Mouse (Mus musculus): ENCODE measurements at regions not wholly inside any gene's neighbourhood (a gene's known extent, or its start where the extent isn't known, plus 50 kb on each side); places are given as distances from the start of the nearest gene placed in this dataset.

DNA sequence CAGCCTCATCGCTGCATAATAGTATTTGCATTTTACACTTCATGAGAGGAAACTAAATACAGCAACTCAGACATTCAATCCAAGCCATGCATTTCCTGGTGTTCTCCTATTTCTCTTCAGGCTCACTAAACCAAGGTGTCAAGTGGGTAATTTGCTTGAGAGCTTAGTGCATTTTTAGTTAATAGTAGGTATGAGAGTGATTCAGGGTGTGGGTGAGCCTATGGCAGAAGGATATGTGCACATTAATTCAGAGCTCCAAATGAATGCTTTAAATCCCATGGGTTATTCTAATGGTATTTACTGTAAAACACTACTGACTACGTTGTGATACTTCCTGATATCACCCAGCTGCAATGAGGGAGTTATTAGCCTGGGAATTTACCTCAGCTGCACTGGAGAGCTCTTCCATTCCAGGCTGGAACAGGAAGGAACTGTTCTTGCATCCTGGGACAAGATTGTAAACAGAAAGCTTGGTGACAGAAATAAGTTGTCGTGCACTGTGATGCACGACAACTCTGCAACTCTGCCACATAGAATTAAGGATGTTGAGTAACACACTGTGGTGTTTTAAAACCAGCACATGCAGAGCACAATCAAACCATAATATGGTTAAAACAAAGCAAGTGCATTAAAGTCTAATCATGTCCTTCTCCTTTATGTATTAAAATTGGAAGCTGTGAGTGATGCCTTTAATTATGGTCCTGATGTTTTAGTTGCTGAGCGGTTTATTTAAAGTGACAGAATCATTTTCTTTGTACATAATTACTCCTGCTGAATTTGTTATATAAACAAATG lies 170.4 kb upstream of the Setmar start:
- WGBS = 34% methylated on average over 5 of the region's 5 CpGs
- Histone ChIP-seq H3K9ac (ENCODE audit: low read depth, low read length) (no peak overlapping the region), H3K27ac (no peak overlapping the region), H3K4me1 (replicated peaks; ENCODE audit: insufficient read depth, low read length) (no peaks in the 10 kb centered on the region), H3K4me3 (replicated peaks; ENCODE audit: low read depth, low read length) (no peak overlapping the region), H3K36me3 (ENCODE audit: insufficient read depth, low read length) (no peaks in the 10 kb centered on the region), H3K9me3 (replicated peaks; ENCODE audit: low read length) (no peaks in the 10 kb centered on the region), H3K27me3 (ENCODE audit: insufficient read depth, low read length) (no peaks in the 10 kb centered on the region), H3K4me2 (ENCODE audit: low read length) (no peak overlapping the region)
- DNase-seq (ENCODE audit: low spot score) = peak; percentile 1
- TF ChIP-seq CTCF (IDR thresholded peaks at IDR 0.05; ENCODE audit: low read depth) = no peak
- no peak for ATAC-seq (replicated peaks; ENCODE audit: low FRiP score, low read depth)

DNA sequence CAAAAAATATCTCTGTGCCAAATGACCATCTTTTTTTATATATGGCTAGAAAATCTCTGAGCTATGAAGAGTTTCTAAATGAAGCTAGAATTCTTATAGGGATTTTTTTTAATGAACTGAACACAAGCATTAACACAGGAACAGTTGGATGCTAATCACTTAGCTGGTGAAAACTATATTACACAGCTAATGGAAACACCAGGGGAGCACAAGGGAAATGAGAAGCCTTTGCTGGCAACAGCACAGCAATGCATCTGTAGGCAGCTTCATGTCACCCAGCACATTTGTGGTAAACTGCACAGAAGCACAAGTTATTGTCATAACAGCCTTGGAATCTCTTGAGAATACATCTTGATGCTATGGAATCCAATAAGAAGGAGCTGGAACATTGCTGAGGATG lies 154.3 kb upstream of the Setmar start:
- H3K4me2 ChIP-seq (ENCODE audit: low read length) = no peak overlapping the region
- H3K9me3 ChIP-seq (replicated peaks; ENCODE audit: low read length) = no peaks in the 10 kb centered on the region
- no peak overlapping the region for H3K9ac ChIP-seq (ENCODE audit: low read depth, low read length)
- H3K27me3 ChIP-seq (ENCODE audit: insufficient read depth, low read length) = no peaks in the 10 kb centered on the region
- no peaks in the 10 kb centered on the region for H3K4me1 ChIP-seq (replicated peaks; ENCODE audit: insufficient read depth, low read length)
- no peak overlapping the region for H3K4me3 ChIP-seq (replicated peaks; ENCODE audit: low read depth, low read length)
- TF ChIP-seq CTCF (IDR thresholded peaks at IDR 0.05; ENCODE audit: low read depth) = no peak
- H3K27ac ChIP-seq = no peak overlapping the region
- ATAC-seq (replicated peaks; ENCODE audit: low FRiP score, low read depth) (no peak), DNase-seq (ENCODE audit: low spot score) (no peak)
- no peaks in the 10 kb centered on the region for H3K36me3 ChIP-seq (ENCODE audit: insufficient read depth, low read length)

DNA sequence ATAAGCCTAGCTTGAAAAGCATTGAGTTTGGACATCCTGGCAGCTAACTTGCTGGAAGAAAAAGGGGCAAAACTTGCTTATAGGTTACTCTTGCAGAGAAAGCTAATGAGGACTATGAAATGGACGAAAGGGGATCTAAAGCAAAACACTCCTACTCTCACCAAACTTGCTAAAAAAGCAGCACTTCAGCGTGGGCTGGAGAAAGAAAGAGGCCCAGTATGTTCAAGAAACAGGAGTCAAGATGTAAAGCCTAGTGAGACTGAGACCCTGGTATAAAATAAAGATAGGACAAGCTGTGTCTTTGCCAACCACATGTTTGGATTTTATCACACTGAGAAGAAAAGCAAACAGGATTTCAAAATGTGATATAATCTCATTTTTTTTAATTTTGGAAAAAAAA lies 153.5 kb upstream of the Setmar start:
- Histone ChIP-seq H3K9me3 (replicated peaks; ENCODE audit: low read length) (no peaks in the 10 kb centered on the region), H3K4me2 (ENCODE audit: low read length) (no peak overlapping the region), H3K27me3 (ENCODE audit: insufficient read depth, low read length) (no peaks in the 10 kb centered on the region), H3K36me3 (ENCODE audit: insufficient read depth, low read length) (no peaks in the 10 kb centered on the region), H3K4me3 (replicated peaks; ENCODE audit: low read depth, low read length) (no peak overlapping the region), H3K9ac (ENCODE audit: low read depth, low read length) (no peak overlapping the region), H3K4me1 (replicated peaks; ENCODE audit: insufficient read depth, low read length) (no peaks in the 10 kb centered on the region), H3K27ac (no peak overlapping the region)
- no peak for DNase-seq (ENCODE audit: low spot score)
- ATAC-seq (replicated peaks; ENCODE audit: low FRiP score, low read depth) = no peak
- 57% methylated on average over 2 of the region's 2 CpGs for WGBS
- TF ChIP-seq CTCF (IDR thresholded peaks at IDR 0.05; ENCODE audit: low read depth) = no peak

DNA sequence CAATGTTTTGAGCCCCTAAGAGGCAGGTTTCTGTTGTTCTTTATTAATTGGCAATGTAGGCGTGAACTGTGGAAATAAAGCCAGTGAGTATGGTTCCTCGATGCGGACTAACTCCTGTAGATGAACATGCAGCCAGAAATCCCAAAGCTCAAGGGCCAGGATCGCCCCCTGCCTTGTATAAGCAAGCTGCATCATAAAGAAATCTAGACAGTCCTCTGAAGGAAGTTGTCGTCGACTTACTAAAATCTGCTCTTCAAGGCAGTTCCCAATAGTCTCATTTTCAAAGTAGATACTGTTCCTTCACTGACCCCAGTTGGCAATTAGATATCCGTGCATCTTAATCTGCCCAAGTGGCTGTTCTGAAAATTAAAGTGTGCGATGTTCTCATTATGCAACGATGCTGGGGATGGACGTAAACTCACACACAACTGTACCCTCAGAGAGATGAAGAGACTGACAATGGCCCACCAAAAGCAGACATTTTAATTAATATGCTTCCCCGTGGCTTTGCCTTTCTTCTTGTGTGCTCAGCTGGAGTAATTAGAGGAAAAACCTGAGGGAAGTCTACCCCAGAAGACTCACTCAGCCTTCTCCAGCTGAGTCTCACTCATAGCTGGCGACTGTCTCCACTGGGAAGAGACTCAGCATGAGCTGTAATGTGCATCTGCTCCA lies 141.2 kb upstream of the Setmar start:
- DNase-seq (ENCODE audit: low spot score) (no peak), ATAC-seq (replicated peaks; ENCODE audit: low FRiP score, low read depth) (no peak)
- H3K4me2 ChIP-seq (ENCODE audit: low read length) = no peak overlapping the region
- no peaks in the 10 kb centered on the region for H3K36me3 ChIP-seq (ENCODE audit: insufficient read depth, low read length)
- H3K9ac ChIP-seq (ENCODE audit: low read depth, low read length) = no peak overlapping the region
- no peaks in the 10 kb centered on the region for H3K4me1 ChIP-seq (replicated peaks; ENCODE audit: insufficient read depth, low read length)
- no peaks in the 10 kb centered on the region for H3K9me3 ChIP-seq (replicated peaks; ENCODE audit: low read length)
- no peak for TF ChIP-seq CTCF (IDR thresholded peaks at IDR 0.05; ENCODE audit: low read depth)
- H3K4me3 ChIP-seq (replicated peaks; ENCODE audit: low read depth, low read length) = no peak overlapping the region
- H3K27ac ChIP-seq = no peak overlapping the region
- WGBS = 84% methylated on average over 12 of the region's 12 CpGs
- no peaks in the 10 kb centered on the region for H3K27me3 ChIP-seq (ENCODE audit: insufficient read depth, low read length)

DNA sequence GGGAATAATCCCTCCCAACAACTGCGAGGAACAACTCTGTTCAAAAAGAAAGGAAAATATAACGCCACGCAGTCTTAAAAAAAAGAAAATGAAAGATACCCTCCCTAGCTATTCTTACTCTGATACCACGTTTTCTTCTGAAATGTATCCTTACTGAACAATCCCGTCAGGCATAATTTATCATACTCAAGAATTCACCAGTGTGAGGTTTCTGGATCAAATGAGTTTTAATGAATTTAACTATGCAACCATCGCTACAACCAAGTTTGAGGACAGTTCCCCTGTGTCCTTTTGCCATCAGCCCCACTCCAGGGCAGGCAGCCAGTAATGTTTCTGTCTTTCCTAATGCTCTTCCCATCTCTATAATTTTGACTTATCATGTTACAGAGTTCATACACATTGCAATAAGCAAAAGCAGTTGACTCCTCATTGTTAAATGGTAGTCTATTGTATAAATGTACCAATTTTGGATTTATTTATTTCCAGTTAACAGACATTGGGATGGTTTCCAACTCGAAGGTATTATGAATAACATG lies 140.6 kb upstream of the Setmar start:
- H3K4me1 ChIP-seq (replicated peaks; ENCODE audit: insufficient read depth, low read length) = no peaks in the 10 kb centered on the region
- DNase-seq (ENCODE audit: low spot score) (no peak), ATAC-seq (replicated peaks; ENCODE audit: low FRiP score, low read depth) (no peak)
- 73% methylated on average over 7 of the region's 7 CpGs for WGBS
- no peak for TF ChIP-seq CTCF (IDR thresholded peaks at IDR 0.05; ENCODE audit: low read depth)
- no peaks in the 10 kb centered on the region for H3K36me3 ChIP-seq (ENCODE audit: insufficient read depth, low read length)
- H3K9me3 ChIP-seq (replicated peaks; ENCODE audit: low read length) = no peaks in the 10 kb centered on the region
- H3K27me3 ChIP-seq (ENCODE audit: insufficient read depth, low read length) = no peaks in the 10 kb centered on the region
- no peak overlapping the region for H3K9ac ChIP-seq (ENCODE audit: low read depth, low read length)
- no peak overlapping the region for H3K27ac ChIP-seq
- H3K4me2 ChIP-seq (ENCODE audit: low read length) = no peak overlapping the region
- no peak overlapping the region for H3K4me3 ChIP-seq (replicated peaks; ENCODE audit: low read depth, low read length)

DNA sequence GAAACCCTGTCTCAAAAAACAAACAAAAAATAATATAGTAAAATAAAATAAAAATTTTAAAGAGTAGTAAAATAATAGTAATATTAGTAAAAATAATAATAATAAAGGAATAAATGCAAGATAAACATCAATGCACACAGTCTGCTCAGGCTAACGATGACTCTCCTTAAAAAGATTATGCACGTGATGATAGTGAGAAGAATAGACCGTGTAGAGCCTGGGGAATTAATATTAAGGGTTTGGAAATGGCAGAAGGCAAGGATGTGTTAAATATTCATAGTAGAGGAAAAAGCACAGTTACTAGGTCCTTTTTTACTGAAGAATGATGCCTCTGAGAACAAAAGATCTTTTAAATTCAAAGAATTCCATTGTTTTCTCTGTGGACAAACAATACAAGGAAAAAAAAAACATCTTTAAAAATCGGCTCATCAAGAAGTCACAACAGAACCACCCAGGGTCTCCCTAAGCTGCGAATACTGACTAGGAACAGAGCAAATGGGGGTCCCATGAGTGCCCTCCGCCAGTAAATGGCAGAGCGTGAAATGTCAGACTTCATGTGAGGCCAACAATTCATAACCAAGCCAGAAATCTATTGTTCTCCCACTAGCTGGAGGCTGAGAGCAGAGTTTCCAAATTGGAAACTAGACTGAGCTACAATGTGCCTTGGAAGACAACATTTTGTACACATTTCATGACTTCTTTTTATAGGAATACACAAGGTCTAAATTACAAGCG lies 134.2 kb upstream of the Setmar start:
- Histone ChIP-seq H3K4me1 (replicated peaks; ENCODE audit: insufficient read depth, low read length) (no peaks in the 10 kb centered on the region), H3K9ac (ENCODE audit: low read depth, low read length) (no peak overlapping the region), H3K4me3 (replicated peaks; ENCODE audit: low read depth, low read length) (no peak overlapping the region), H3K36me3 (ENCODE audit: insufficient read depth, low read length) (no peaks in the 10 kb centered on the region), H3K9me3 (replicated peaks; ENCODE audit: low read length) (no peaks in the 10 kb centered on the region), H3K27ac (no peak overlapping the region), H3K4me2 (ENCODE audit: low read length) (no peak overlapping the region), H3K27me3 (ENCODE audit: insufficient read depth, low read length) (no peaks in the 10 kb centered on the region)
- no peak for TF ChIP-seq CTCF (IDR thresholded peaks at IDR 0.05; ENCODE audit: low read depth)
- no peak for DNase-seq (ENCODE audit: low spot score)
- 82% methylated on average over 8 of the region's 8 CpGs for WGBS
- ATAC-seq (replicated peaks; ENCODE audit: low FRiP score, low read depth) = no peak

Measured in kidney, postnatal 0 days (tissue).